Mouse (Mus musculus) brain, adult 2 months (tissue): Measurements from ENCODE around the gene Minar1.

ENCODE experiments used
- DNase-seq: peaks from one replicate; pipeline ENCODE4 v3.0.0; 2011; ENCODE audit warnings: low read depth, low spot score

Gene Minar1

GRCm38 (mm10) chr9:89623006-89623760, at the start of gene Minar1:
Gene Minar1 (minus strand): TSS chr9:89623125.
- peak; percentile 61 for DNase-seq

- DNase-seq, result peak; percentile 89
Observed at GRCm38 (mm10) chr9:89669878-89670277, 47.0 kb upstream of the Minar1 start.

GRCm38 (mm10) chr9:89667306-89667942, 44.5 kb upstream of the Minar1 start:
- DNase-seq, result peak; percentile 45

- peak; percentile 17 for DNase-seq
Observed at GRCm38 (mm10) chr9:89650913-89651312, 28.0 kb upstream of the Minar1 start.

- no peak for DNase-seq
Observed at GRCm38 (mm10) chr9:89637453-89637852, 14.5 kb upstream of the Minar1 start.

- DNase-seq, result peak; percentile 21
Observed at GRCm38 (mm10) chr9:89622296-89623005, 474 bp downstream of the Minar1 start.

GRCm38 (mm10) chr9:89621750-89622149, 1.2 kb downstream of the Minar1 start:
- peak; percentile 80 for DNase-seq

- DNase-seq, result peak; percentile 54
Observed at GRCm38 (mm10) chr9:89620347-89620746, 2.6 kb downstream of the Minar1 start.

- DNase-seq, result no peak
Observed at GRCm38 (mm10) chr9:89616946-89617345, 6.0 kb downstream of the Minar1 start.

- DNase-seq, result no peak
Observed at GRCm38 (mm10) chr9:89610592-89610991, 12.3 kb downstream of the Minar1 start.

GRCm38 (mm10) chr9:89607321-89607720, 15.6 kb downstream of the Minar1 start:
- no peak for DNase-seq

- peak; percentile 72 for DNase-seq
Observed at GRCm38 (mm10) chr9:89606256-89606655, 16.7 kb downstream of the Minar1 start.

- DNase-seq, result peak; percentile 78
Observed at GRCm38 (mm10) chr9:89601891-89602290, 21.0 kb downstream of the Minar1 start.

GRCm38 (mm10) chr9:89600677-89601076, 22.2 kb downstream of the Minar1 start:
- DNase-seq, result peak; percentile 86

- DNase-seq, result no peak
Observed at GRCm38 (mm10) chr9:89597071-89597470, 25.9 kb downstream of the Minar1 start.

GRCm38 (mm10) chr9:89596392-89596791, 26.5 kb downstream of the Minar1 start:
- DNase-seq, result no peak

GRCm38 (mm10) chr9:89592391-89592790, 30.5 kb downstream of the Minar1 start:
- DNase-seq, result peak; percentile 23

GRCm38 (mm10) chr9:89578422-89578821, 44.5 kb downstream of the Minar1 start:
- DNase-seq, result peak; percentile 15

GRCm38 (mm10) chr9:89552663-89553062, 70.3 kb downstream of the Minar1 start:
- DNase-seq, result peak; percentile 77
